Mouse (Mus musculus): ENCODE results near the gene Nrxn1. TPM values are rescaled to one million over a fixed set of nuclear protein-coding genes. Genes with fewer than 3 reads are reported as not detected.

Nrxn1 gene
- total and polyA plus RNA-seq, 3 experiments = not detected

DNA sequence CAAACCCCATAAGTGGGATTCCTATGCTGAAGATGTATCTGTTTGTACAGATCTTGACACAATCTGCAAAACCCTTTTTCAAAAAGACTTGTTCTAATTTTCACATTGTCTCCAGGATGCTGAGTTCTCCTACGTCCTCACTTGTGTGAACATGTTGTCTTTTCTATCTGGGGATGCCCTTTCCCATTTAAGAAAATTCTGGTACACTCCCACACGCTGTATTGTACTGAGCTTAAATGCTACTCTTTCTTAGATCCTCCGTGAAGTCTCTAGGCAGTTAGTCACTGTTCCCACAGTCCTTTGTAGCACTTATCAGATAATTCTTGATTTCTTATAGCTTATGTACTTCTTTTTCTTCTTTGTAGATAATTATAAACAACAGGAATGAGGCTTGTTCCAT is 997.9 kb downstream of the Nrxn1 start:
- H3K9ac ChIP-seq (ENCODE audit: control insufficient read depth, low read depth, low read length, poor library complexity, severe bottlenecking) = no peak overlapping the region
- TF ChIP-seq MEF2A (IDR thresholded peaks at IDR 0.05; ENCODE audit: extremely low read depth, insufficient replicate concordance, low read depth, low read length, poor library complexity, severe bottlenecking) = no peak
- no peak for TF ChIP-seq CHD1 (IDR thresholded peaks at IDR 0.05; ENCODE audit: low read depth, low read length)
- TF ChIP-seq E2F4 (IDR thresholded peaks at IDR 0.05; ENCODE audit: borderline replicate concordance, low read depth, low read length) = no peak
- TF ChIP-seq MXI1 (IDR thresholded peaks at IDR 0.05; ENCODE audit: low read depth, low read length) = no peak
- TF ChIP-seq USF1 (IDR thresholded peaks at IDR 0.05; ENCODE audit: low read depth, low read length) = no peak
- TF ChIP-seq ZKSCAN1 (IDR thresholded peaks at IDR 0.05; ENCODE audit: low read depth, low read length) = no peak
- TF ChIP-seq MAZ (IDR thresholded peaks at IDR 0.05; ENCODE audit: low read depth, low read length) = no peak
- no peak for TF ChIP-seq ETS1 (IDR thresholded peaks at IDR 0.05; ENCODE audit: low read depth, low read length)
- no peak for TF ChIP-seq UBTF (IDR thresholded peaks at IDR 0.05; ENCODE audit: borderline replicate concordance, insufficient read depth, low read depth, low read length)
- no peak for TF ChIP-seq TBP (IDR thresholded peaks at IDR 0.05; ENCODE audit: low read depth, low read length)
- no peak for TF ChIP-seq KAT2A (conservative IDR thresholded peaks at IDR 0.05; ENCODE audit: low read depth, low read length)
- TF ChIP-seq SIN3A (IDR thresholded peaks at IDR 0.05; ENCODE audit: low read length) = no peak
- TF ChIP-seq POLR2AphosphoS2 (IDR thresholded peaks at IDR 0.05; ENCODE audit: low read length) = no peak
- no peak for TF ChIP-seq POLR2A (IDR thresholded peaks at IDR 0.05; ENCODE audit: control insufficient read depth in 1 of 2, insufficient read depth in 1 of 2, low read depth in 1 of 2, low read length in 2 of 2, poor library complexity in 1 of 2)
- TF ChIP-seq MYC (IDR thresholded peaks at IDR 0.05; ENCODE audit: low read depth, low read length) = no peak
- TF ChIP-seq CHD2 (IDR thresholded peaks at IDR 0.05; ENCODE audit: low read length) = no peak
- TF ChIP-seq TCF12 (IDR thresholded peaks at IDR 0.05; ENCODE audit: low read depth, low read length) = no peak
- no peak for DNase-seq (ENCODE audit: low read depth, low spot score)

DNA sequence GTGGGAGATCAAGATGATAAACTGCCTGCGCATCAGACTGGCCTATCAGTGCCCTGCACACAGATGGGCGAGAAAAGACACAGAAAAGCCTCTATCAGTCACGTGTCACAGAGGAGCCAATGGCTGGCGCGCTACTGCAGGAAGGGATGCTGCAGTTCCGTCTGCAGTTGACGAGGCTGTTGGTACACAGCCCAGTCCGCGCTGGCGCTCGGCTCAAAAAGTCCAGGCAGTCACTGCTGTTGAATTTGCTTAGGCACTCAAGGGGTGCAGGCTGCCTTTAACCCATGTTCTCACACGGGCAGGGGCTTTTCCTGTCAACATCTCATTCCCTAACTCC is 1004.6 kb downstream of the Nrxn1 start:
- Histone ChIP-seq H3K4me3 (ENCODE audit: control insufficient read depth in 1 of 2, insufficient read depth in 1 of 2, low read depth in 2 of 2, low read length in 2 of 2) (no peak overlapping the region), H3K27me3 (ENCODE audit: control insufficient read depth in 1 of 2, insufficient read depth in 2 of 2, low read length in 2 of 2) (no peaks in the 10 kb centered on the region), H3K9me3 (replicated peaks; ENCODE audit: insufficient read depth, low read length) (no peaks in the 10 kb centered on the region), H3K9ac (ENCODE audit: control insufficient read depth, low read depth, low read length, poor library complexity, severe bottlenecking) (no peak overlapping the region), H3K36me3 (ENCODE audit: control insufficient read depth in 1 of 2, insufficient read depth in 2 of 2, low read length in 2 of 2) (no peaks in the 10 kb centered on the region), H3K4me1 (ENCODE audit: control insufficient read depth in 1 of 2, insufficient read depth in 2 of 2, low read length in 2 of 2) (no peaks in the 10 kb centered on the region), H3K79me2 (ENCODE audit: control insufficient read depth, insufficient read depth, low read length, poor library complexity) (no peaks in the 10 kb centered on the region), H3K27ac (ENCODE audit: control insufficient read depth, low read depth, low read length) (no peak overlapping the region)
- TF ChIP-seq EP300 (IDR thresholded peaks at IDR 0.05; ENCODE audit: low read depth in 1 of 2, low read length in 2 of 2) (no peak), ZMIZ1 (IDR thresholded peaks at IDR 0.05; ENCODE audit: low read depth, low read length) (no peak), GABPA (IDR thresholded peaks at IDR 0.05; ENCODE audit: low read depth, low read length) (no peak), BHLHE40 (IDR thresholded peaks at IDR 0.05; ENCODE audit: borderline replicate concordance, low read depth, low read length) (no peak), CHD1 (IDR thresholded peaks at IDR 0.05; ENCODE audit: low read depth, low read length) (no peak), GATA1 (IDR thresholded peaks at IDR 0.05; ENCODE audit: low read depth, low read length) (no peak), HCFC1 (IDR thresholded peaks at IDR 0.05; ENCODE audit: low read depth, low read length) (no peak), MAX (IDR thresholded peaks at IDR 0.05; ENCODE audit: low read length) (no peak), RCOR1 (IDR thresholded peaks at IDR 0.05; ENCODE audit: low read depth, low read length) (no peak)
- no peak for DNase-seq (ENCODE audit: low read depth, low spot score)

More for the DNA sequence above, 997.9 kb downstream of the Nrxn1 start:
- H3K4me3 ChIP-seq (ENCODE audit: control insufficient read depth in 1 of 2, insufficient read depth in 1 of 2, low read depth in 2 of 2, low read length in 2 of 2) = no peak overlapping the region
- H3K27me3 ChIP-seq (ENCODE audit: control insufficient read depth in 1 of 2, insufficient read depth in 2 of 2, low read length in 2 of 2) = no peaks in the 10 kb centered on the region
- no peaks in the 10 kb centered on the region for H3K36me3 ChIP-seq (ENCODE audit: control insufficient read depth in 1 of 2, insufficient read depth in 2 of 2, low read length in 2 of 2)
- H3K9me3 ChIP-seq (replicated peaks; ENCODE audit: insufficient read depth, low read length) = no peaks in the 10 kb centered on the region
- no peak overlapping the region for H3K27ac ChIP-seq (ENCODE audit: control insufficient read depth, low read depth, low read length)
- H3K79me2 ChIP-seq (ENCODE audit: control insufficient read depth, insufficient read depth, low read length, poor library complexity) = no peaks in the 10 kb centered on the region
- H3K4me1 ChIP-seq (ENCODE audit: control insufficient read depth in 1 of 2, insufficient read depth in 2 of 2, low read length in 2 of 2) = no peaks in the 10 kb centered on the region

All from MEL (cell line).